Mouse (Mus musculus): ENCODE results near the gene Pip. TPM values are rescaled to one million over a fixed set of nuclear protein-coding genes. Genes with fewer than 3 reads are reported as not detected.

Pip gene
- total RNA-seq, 1 experiment: not detected

Other genes with a start within 250 kb of the Pip start
- 5.4 and 5.8 TPM in 2 replicates for gene Ephb6, start 242.1 kb upstream of the Pip start, total RNA-seq (2012; rRNA removed)
- 0.18 TPM in 1 of 2 replicates, not detected in the other for gene Trpv6, start 211.1 kb upstream of the Pip start, total RNA-seq (2012; rRNA removed)
- 0.16 and 0.22 TPM in 2 replicates for gene Trpv5, start 166.8 kb upstream of the Pip start, total RNA-seq (2012; rRNA removed)
- not detected in 2 replicates for gene Llcfc1, start 163.1 kb upstream of the Pip start, total RNA-seq (2012; rRNA removed)
- gene Kel, start 143.2 kb upstream of the Pip start, total RNA-seq (2012; rRNA removed): 0.21 and 0.94 TPM in 2 replicates
- gene Olfr459, start 72.4 kb upstream of the Pip start, total RNA-seq (2012; rRNA removed): 0.71 and 0.85 TPM in 2 replicates
- not detected in 2 replicates for gene Sval2, start 5.5 kb downstream of the Pip start, total RNA-seq (2012; rRNA removed)
- gene Sval1, start 104.1 kb downstream of the Pip start, total RNA-seq (2012; rRNA removed): not detected in 2 replicates
- not detected in 2 replicates for gene Sval3, start 120.6 kb downstream of the Pip start, total RNA-seq (2012; rRNA removed)
- not detected in 2 replicates for gene Sva, start 190.9 kb downstream of the Pip start, total RNA-seq (2012; rRNA removed)